Mouse (Mus musculus): ENCODE measurements around the gene St3gal3. TPM values are rescaled to one million over a fixed set of nuclear protein-coding genes. Genes with fewer than 3 reads are reported as not detected.

Gene St3gal3
- total and polyA plus RNA-seq, 2 experiments from 2014 or later: 11.8 to 50.9 TPM

DNA sequence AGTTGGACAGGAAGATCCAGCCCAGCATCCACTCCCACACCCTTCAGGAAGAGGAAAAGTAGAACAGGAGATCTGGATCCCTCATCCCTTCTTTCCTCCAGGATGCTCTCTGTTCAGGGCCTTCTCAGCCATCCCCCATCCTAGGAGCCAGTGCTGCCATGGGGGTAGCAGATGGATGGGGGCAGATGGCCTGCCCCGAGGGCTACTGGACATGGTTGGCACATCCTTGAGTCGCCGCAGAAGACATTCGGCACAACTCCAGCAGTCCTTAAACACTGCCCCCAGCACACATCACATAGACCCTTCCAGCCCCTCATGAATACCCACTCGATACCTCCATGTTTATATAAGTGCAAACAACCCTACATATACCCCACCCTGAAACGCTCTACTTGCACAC, 238.7 kb downstream of the St3gal3 start:
- DNase-seq (ENCODE audit: low spot score) (no peak), ATAC-seq (no peak)
- Histone ChIP-seq H3K36me3 (ENCODE audit: insufficient read depth, low read length) (peaks cover 52% of the 10 kb centered on the region), H3K4me3 (ENCODE audit: low read length) (no peak overlapping the region), H3K9me3 (ENCODE audit: low read length) (no peaks in the 10 kb centered on the region), H3K27me3 (ENCODE audit: insufficient read depth, low read length) (no peaks in the 10 kb centered on the region), H3K4me2 (ENCODE audit: low read depth, low read length) (no peak overlapping the region), H3K27ac (no peak overlapping the region; the same call in 1 of the 2 replicates), H3K4me1 (ENCODE audit: insufficient read depth, low read length) (0 out of 2 replicates have a peak, but pooled peaks cover 2% of the 10 kb centered on the region), H3K9ac (replicated peaks; ENCODE audit: low read length) (no peak overlapping the region)
- WGBS: 79% methylated on average over 6 of the region's 6 CpGs
- no peak for TF ChIP-seq CTCF (IDR thresholded peaks at IDR 0.05; ENCODE audit: low read depth)

DNA sequence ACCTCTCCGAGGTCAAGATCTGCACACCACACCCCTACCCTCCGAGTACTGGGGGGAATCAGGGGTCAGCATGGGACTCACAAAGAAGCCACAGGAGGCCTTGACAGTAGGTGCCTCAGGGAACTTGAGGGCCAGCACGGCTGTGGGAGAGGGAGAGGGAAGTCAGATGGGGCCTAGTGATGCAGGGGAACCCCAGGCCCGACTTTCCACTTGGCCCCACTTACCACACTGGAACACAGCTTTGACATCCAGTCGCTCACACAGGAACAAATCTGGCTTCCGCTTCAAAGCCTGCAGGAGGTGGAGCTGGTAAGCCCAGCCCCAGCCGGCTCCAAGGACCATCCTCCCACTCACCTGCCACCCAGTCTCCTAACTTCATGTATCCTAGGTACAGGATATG, 239.4 kb downstream of the St3gal3 start:
- Histone ChIP-seq H3K4me3 (ENCODE audit: low read length) (no peak overlapping the region), H3K27ac (no peak overlapping the region; the same call in 1 of the 2 replicates), H3K9me3 (ENCODE audit: low read length) (no peaks in the 10 kb centered on the region), H3K36me3 (ENCODE audit: insufficient read depth, low read length) (peaks cover 46% of the 10 kb centered on the region), H3K4me2 (ENCODE audit: low read depth, low read length) (no peak overlapping the region), H3K27me3 (ENCODE audit: insufficient read depth, low read length) (no peaks in the 10 kb centered on the region), H3K9ac (replicated peaks; ENCODE audit: low read length) (no peak overlapping the region), H3K4me1 (ENCODE audit: insufficient read depth, low read length) (0 out of 2 replicates have a peak, but pooled peaks cover 5% of the 10 kb centered on the region)
- DNase-seq (ENCODE audit: low spot score) (no peak), ATAC-seq (no peak)
- no peak for TF ChIP-seq CTCF (IDR thresholded peaks at IDR 0.05; ENCODE audit: low read depth)
- WGBS: 79% methylated on average over 7 of the region's 7 CpGs

DNA sequence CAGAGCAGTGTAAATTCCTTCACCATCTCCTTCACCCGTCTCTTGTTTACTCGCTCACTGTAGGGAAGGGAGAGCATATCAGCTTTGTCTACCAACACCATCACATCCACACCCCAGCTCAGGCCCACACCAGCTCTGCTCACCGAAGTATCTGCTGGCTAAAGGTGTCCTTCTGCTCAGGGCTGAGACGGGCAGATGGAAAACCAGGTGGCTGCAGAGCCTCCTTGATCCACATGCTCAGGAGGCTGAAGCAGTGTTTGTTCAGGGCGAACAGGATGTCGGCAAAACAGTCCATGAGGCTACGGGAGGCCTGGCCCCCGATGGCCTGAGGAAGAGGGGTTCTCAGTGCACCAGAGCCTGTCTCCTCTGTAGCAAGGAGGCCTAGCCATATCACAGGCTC, 240.1 kb downstream of the St3gal3 start:
- Histone ChIP-seq H3K4me3 (ENCODE audit: low read length) (no peak overlapping the region), H3K27ac (no peak overlapping the region), H3K4me1 (ENCODE audit: insufficient read depth, low read length) (0 out of 2 replicates have a peak, but pooled peaks cover 5% of the 10 kb centered on the region), H3K27me3 (ENCODE audit: insufficient read depth, low read length) (no peaks in the 10 kb centered on the region), H3K36me3 (ENCODE audit: insufficient read depth, low read length) (peaks cover 45% of the 10 kb centered on the region), H3K9me3 (ENCODE audit: low read length) (no peaks in the 10 kb centered on the region), H3K9ac (replicated peaks; ENCODE audit: low read length) (no peak overlapping the region), H3K4me2 (ENCODE audit: low read depth, low read length) (no peak overlapping the region)
- TF ChIP-seq CTCF (IDR thresholded peaks at IDR 0.05; ENCODE audit: low read depth): no peak
- no peak for ATAC-seq
- 90% methylated on average over 8 of the region's 8 CpGs for WGBS
- no peak for DNase-seq (ENCODE audit: low spot score)

DNA sequence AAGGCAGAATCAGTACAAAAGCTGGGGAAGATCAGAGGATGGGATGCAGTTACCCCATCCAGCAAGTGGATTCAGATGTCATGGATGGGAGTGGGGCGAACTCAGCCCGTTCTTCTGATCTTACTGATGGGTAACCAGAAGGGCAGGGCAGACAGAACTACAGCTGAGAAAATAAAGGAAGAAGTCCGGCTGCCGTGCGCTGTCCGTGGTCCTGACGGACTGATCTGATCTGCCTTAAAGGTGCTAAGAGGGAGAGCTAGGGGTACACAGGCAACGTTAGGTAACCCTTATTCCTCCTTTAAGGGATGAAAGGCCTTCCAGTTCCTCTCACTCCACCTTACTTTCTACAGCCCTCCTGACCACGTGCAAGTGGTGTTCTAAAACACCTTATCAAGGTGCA, 241.3 kb downstream of the St3gal3 start:
- Histone ChIP-seq H3K27me3 (ENCODE audit: insufficient read depth, low read length) (no peaks in the 10 kb centered on the region), H3K4me3 (ENCODE audit: low read length) (no peak overlapping the region), H3K9ac (replicated peaks; ENCODE audit: low read length) (no peak overlapping the region), H3K9me3 (ENCODE audit: low read length) (no peaks in the 10 kb centered on the region), H3K4me2 (ENCODE audit: low read depth, low read length) (no peak overlapping the region), H3K27ac (no peak overlapping the region), H3K4me1 (ENCODE audit: insufficient read depth, low read length) (0 out of 2 replicates have a peak, but pooled peaks cover 5% of the 10 kb centered on the region), H3K36me3 (ENCODE audit: insufficient read depth, low read length) (peaks cover 43% of the 10 kb centered on the region)
- ATAC-seq (no peak), DNase-seq (ENCODE audit: low spot score) (no peak)
- TF ChIP-seq CTCF (IDR thresholded peaks at IDR 0.05; ENCODE audit: low read depth): no peak
- 32% methylated on average over 9 of the region's 9 CpGs for WGBS

DNA sequence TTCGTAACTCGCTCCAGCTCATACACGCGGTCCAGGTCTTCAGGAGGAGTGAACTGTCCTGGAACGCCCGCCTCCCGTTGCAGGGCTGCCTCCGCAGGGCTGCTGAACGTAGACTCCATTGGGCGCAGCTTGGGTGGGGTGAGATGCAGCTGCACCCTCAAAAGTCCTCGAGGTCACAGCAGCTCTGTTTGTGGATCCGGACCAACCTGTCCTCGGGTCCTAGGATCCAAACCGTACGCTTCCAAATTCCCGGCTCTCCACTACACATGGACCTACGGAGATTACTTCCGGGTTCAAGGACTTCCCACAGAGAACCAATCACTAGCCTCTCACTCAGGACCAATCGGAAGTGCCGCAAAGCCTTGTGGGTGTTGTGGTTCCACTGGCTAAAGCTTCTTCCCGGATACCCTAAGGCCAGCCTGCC, 243.0 kb downstream of the St3gal3 start, which contains the start of gene Dph2:
TSS of gene Dph2 (minus strand) at position 295 of the 424 bp plus-strand sequence.
- WGBS: 1% methylated on average over 21 of the region's 21 CpGs
- H3K27ac ChIP-seq: no peak within 1 kb of the TSS

DNA sequence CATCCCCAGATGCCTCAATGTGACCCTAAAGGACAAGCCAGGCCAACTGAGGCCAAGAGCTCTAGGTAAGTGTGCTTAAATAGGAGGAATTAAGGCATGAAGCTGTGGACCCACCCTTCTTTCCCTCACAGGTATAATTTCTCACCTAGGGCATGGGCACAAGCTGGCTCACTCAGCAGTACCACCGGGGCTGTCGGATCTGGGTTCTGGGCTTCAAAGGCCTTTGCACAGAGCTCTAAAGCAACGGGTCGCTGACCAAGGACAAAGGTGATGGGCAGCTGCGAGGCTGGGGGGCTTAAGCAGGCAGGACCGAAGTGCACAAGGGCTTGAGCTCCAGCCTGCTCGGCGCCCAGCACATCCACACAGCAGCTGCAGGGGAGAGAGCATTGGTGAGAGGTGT, 244.0 kb downstream of the St3gal3 start:
- peaks cover 30% of the 10 kb centered on the region for H3K36me3 ChIP-seq (ENCODE audit: insufficient read depth, low read length)
- WGBS: 62% methylated on average over 8 of the region's 8 CpGs
- no peak overlapping the region for H3K4me3 ChIP-seq (ENCODE audit: low read length)

More for the DNA sequence above, 243.0 kb downstream of the St3gal3 start, which contains the start of gene Dph2:
- H3K9me3 ChIP-seq (ENCODE audit: low read length): no peaks in the 10 kb centered on the region
- H3K4me1 ChIP-seq (ENCODE audit: insufficient read depth, low read length): 0 out of 2 replicates have a peak, but pooled peaks cover 5% of the 10 kb centered on the region
- peak within 1 kb of the TSS; percentile 68 for H3K4me3 ChIP-seq (ENCODE audit: low read length)
- peak; percentile 95 for DNase-seq (ENCODE audit: low spot score)
- peak within 1 kb of the TSS; percentile 97 for H3K4me2 ChIP-seq (ENCODE audit: low read depth, low read length)
- no peak for TF ChIP-seq CTCF (IDR thresholded peaks at IDR 0.05; ENCODE audit: low read depth)
- peaks cover 30% of the 10 kb centered on the region for H3K36me3 ChIP-seq (ENCODE audit: insufficient read depth, low read length)
- ATAC-seq: peak; percentile 90
- H3K27me3 ChIP-seq (ENCODE audit: insufficient read depth, low read length): no peaks in the 10 kb centered on the region
- peak within 1 kb of the TSS; percentile 57 for H3K9ac ChIP-seq (replicated peaks; ENCODE audit: low read length)

DNA sequence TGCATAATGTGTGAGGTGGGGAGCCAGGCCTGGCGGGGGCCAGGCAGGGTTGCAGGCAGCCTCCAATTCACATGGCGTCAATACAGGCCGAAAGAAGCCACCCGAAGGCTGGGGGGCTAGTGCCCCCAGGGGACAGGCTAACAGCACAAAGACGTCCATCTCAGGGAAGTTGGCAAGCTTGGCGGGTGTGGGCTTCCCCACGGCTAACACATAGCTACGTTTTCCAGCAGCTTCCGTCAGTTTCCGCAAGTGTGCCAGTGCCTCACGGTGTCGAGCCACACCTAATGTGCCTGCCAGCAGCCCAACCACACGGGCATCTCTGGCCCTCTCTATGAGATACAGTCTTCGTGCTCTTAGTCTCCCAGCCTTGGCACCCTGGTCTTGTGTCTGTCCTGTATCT, 244.7 kb downstream of the St3gal3 start:
- no peak for TF ChIP-seq CTCF (IDR thresholded peaks at IDR 0.05; ENCODE audit: low read depth)
- ATAC-seq: no peak

More for the DNA sequence above, 244.0 kb downstream of the St3gal3 start:
- Histone ChIP-seq H3K9me3 (ENCODE audit: low read length) (no peaks in the 10 kb centered on the region), H3K27ac (no peak overlapping the region), H3K9ac (replicated peaks; ENCODE audit: low read length) (0 out of 2 replicates have a peak overlapping the region, but pooled peaks have one; percentile 57), H3K4me1 (ENCODE audit: insufficient read depth, low read length) (peaks cover 11% of the 10 kb centered on the region; the same call in 1 of the 2 replicates), H3K27me3 (ENCODE audit: insufficient read depth, low read length) (no peaks in the 10 kb centered on the region), H3K4me2 (ENCODE audit: low read depth, low read length) (peak overlapping the region; percentile 97)
- no peak for TF ChIP-seq CTCF (IDR thresholded peaks at IDR 0.05; ENCODE audit: low read depth)
- DNase-seq (ENCODE audit: low spot score): no peak
- no peak for ATAC-seq

More for the DNA sequence above, 244.7 kb downstream of the St3gal3 start:
- H3K27me3 ChIP-seq (ENCODE audit: insufficient read depth, low read length): no peaks in the 10 kb centered on the region
- H3K9me3 ChIP-seq (ENCODE audit: low read length): no peaks in the 10 kb centered on the region
- H3K4me2 ChIP-seq (ENCODE audit: low read depth, low read length): no peak overlapping the region
- no peak overlapping the region for H3K4me3 ChIP-seq (ENCODE audit: low read length)
- H3K27ac ChIP-seq: no peak overlapping the region
- WGBS: 90% methylated on average over 14 of the region's 14 CpGs
- H3K36me3 ChIP-seq (ENCODE audit: insufficient read depth, low read length): peaks cover 29% of the 10 kb centered on the region
- peaks cover 11% of the 10 kb centered on the region; the same call in 1 of the 2 replicates for H3K4me1 ChIP-seq (ENCODE audit: insufficient read depth, low read length)
- no peak for DNase-seq (ENCODE audit: low spot score)
- no peak overlapping the region for H3K9ac ChIP-seq (replicated peaks; ENCODE audit: low read length)

All from hindbrain, postnatal 0 days (tissue).